Mouse (Mus musculus) heart, adult 8-10 months (tissue): Measurements from ENCODE around the gene Tirap. TPM values are rescaled to one million over a fixed set of nuclear protein-coding genes. Genes with fewer than 3 reads are reported as not detected.

Source experiments
- DNase-seq: peaks from one replicate; pipeline ENCODE4 v3.0.0; 2022; ENCODE audit warnings: low spot score
- total RNA-seq, 4 experiments: library from RNA; stranded (reverse); gene quantifications; 2 replicates each; pipeline ENCODE4 v1.2.4; 2022

The Tirap gene
- total RNA-seq, 4 experiments from 2014 or later: 5.3 to 7.9 (median 5.9) TPM

DNA sequence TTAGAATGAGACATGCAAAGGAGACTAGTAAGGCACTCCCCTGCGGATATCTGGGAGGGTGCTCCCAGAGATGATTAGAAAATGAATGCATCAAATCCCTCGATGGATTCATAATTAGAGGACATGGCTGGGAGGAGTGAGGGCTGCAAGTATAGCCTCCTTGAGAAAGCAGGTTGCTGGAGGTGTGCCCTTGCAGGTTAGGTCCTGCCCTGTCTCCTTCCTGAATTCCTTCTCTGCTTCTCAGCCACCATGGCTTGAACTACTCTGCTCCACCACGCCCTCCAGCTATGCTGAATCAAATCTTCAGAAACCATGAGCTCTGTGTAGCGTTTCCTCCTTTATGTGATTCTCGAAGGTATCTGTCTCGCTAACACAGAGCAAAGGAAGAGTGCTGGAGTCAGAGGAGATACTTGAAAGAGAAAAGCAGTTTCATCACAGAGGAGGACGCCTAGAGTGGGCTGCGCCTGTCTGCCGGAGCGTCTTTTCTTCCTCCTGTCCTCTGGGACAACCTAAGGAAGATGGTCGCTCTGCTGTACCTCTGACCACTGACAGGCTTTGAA, 7.0 kb downstream of the Tirap start:
- DNase-seq: no peak

DNA sequence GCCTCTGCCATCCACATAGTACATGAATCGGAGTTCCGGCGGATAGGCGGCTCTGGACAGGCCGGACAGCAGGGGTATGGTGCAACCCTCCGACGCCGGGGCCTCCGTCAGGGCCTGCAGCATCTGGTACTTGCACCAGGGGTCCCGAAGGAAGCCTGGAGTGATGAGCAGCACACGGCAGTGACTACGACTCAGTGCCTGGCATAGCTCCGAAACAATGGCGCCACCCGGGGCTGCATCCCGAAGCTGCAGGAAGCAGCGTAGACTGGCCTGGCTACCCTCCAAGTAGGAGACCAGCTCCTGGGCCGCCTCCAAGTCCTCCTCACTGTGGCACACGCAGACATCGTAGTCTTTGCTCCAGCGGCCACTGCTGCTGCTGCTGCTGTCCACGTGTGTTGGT, 11.4 kb downstream of the Tirap start:
- no peak for DNase-seq

DNA sequence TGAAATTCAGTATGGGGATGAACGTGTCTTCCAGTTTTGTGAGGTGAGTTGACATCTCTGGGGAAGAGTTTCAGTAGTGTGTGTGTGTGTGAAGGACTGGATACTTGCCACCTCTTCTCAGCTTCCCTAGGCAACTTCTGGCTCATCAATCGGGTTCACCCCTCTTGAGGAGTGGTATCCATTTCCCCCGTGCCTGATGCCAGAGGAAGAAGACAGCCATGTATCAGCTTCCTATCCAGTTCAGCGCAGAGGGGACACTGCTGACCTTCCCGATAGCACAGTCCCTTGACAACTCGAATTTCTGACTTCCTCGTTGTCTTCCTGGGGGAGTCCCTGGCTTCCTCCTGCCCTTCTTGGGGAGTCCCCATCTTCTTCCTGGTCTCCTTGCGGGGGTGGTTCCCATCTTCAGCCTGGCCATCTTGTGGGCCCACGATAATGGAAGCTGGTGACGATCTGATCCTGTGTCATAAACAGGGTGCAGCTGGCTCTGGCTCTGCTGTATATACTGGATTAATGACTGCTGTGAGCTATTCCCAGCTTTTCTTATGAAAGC, 12.7 kb downstream of the Tirap start:
- no peak for DNase-seq

DNA sequence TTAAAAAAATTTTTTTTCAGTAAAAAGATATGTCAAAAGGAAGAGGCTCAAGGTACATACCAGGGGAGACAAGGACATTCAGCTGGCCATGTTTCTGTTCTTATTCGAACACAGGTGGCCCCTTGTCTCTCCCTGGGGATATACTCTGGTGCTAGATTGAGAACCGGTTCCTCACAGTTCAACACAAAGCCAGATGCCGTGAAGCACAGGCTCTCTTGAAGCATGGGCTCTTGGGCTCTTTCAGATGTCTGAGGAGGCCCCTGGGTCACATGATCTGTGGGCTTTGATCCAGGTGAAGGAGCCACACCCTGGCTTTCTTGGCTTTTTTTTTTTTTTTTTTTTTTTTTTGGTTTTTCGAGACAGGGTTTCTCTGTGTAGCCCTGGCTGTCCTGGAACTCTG, 13.7 kb downstream of the Tirap start:
- DNase-seq: no peak

DNA sequence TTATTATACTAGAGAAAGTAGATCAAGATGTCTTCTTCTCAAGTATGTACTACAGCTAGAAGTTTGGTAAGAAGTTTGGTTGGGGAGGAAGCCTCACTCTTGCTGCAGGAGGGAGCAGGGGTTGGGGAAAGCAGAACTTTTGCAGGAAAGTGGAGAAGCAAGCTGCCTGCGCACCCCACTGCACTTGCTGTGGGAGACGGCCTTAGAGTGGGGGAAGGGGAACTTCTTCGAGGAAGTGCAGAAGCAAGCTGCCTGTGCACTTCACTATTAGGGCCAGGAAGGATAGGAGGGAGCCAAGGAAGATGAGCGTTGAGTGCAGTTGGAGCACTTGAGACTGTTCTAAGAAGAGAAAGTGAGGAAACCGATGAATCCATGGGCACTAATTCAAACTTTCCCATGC, 16.7 kb downstream of the Tirap start:
- DNase-seq: no peak

DNA sequence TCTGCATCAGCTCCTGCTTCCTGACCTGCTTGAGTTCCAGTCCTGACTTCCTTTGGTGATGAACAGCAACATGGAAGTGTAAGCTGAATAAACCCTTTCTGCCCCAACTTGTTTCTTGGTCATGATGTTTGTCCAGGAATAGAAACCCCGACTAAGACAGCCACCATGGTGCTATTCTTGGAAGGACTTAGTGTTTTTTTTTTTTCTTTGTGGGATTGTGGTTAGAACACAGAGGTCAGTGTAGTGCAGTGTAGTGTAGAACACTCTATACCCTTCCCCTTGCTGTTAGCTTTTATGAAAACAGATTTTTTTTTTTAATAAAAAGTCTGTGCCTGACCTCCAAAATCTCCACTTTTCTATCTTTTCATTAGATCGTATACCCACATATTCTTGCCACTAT, 17.3 kb downstream of the Tirap start:
- DNase-seq: no peak

DNA sequence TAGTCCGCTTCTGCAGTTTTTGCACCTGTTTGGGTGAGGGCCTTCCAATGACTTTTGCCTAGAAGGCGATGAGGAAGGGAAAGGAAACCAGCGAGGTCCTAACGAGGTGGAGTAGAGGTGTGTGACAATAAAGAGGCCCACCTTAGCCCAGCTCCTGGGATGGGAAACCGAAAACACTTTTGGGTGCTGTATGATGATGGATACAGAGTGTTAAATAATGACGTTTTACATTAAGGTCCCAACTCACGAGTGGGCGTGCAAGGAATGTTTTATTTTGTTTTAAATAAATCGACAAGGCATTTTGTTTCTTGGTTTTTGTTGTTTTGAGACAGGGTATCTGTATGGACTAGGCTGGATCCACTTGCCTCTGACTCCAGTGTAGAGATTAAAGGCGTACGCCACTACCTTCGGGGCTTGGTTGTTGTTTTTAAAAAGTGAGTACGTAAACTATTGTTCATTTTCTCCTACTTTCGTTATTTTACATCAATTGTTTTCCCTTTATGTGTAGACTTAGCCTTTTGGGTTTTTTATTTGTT, 23.9 kb downstream of the Tirap start:
- DNase-seq: no peak

DNA sequence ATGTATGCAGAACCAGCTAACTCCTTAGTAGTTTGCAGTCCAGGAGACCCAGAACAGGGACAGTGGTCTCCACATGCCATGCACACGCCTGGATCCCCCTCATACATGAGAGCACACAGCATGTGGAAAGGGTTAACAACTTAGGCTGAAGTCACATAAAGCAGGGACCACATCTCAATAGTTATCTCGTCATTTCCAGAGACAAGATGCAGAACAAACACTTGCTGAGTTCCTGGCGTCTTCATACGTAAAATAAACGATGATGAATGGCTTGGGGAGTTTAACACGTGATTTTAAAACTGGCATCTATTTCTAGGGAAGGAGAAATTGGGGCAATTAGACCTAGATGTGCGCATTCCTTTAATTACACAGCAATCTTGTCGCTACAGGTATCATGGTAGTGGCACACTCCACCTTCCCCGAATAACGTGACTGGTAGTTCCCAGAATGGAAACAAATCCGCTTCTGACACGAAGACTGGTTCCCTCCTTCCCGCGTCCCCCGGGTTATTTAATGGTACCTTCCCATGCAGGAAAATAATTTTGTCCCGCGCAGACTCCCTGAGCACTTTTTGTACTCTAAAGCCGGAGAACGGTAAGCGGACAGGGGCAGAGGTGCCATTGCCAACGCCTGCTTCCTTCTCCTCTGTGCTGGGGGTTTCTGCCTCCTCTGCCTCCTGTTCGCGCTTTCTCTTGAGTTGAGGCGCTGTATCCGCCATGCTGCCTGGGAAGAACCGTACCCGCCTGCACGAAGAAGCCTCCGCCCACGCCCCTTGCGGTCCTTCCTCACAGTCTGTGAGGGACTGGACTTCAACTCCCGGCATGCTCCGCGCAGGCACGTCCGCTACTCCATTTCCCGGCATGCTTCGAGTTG, 24.6 kb downstream of the Tirap start, which contains the start of gene Dcps:
TSS of gene Dcps (minus strand) at position 811 of the 873 bp plus-strand sequence.
- DNase-seq: peak; percentile 93

DNA sequence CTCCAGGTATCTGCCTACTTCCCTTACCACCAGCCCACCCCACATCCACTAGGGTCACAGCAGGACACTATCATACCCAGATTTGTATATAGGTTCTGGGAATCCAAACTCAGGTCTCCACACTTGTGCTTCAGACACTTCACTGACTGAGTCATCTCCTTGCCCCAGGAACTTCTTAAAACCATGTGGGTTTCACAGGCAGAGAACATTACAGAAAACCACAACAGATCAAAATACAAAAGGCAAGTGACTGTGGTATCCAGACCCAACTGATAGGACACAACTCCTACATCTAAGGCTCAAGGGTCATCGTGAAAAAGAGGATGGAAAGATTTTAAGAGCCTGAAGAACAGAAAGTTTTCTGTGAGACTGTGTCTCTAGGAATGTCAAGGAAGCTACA, 26.8 kb downstream of the Tirap start:
- DNase-seq: no peak

DNA sequence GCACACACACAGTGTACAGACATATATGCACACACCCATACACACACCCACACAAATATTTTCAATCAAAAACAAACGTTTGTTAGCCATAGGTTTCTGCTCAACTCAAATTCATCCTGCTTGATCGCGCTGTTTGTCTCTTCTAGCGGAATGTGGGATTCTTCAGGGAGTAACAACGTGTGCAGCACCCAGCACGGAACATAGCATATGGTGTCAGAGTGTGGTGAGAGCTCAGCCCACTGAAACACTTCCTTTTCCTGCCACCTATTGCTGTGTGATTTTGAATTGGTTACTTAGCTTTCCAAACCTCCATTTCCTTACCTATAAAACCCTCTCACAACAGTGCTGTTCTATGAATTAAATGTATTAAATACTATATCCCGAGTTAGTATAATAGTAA, 30.0 kb downstream of the Tirap start:
- no peak for DNase-seq

DNA sequence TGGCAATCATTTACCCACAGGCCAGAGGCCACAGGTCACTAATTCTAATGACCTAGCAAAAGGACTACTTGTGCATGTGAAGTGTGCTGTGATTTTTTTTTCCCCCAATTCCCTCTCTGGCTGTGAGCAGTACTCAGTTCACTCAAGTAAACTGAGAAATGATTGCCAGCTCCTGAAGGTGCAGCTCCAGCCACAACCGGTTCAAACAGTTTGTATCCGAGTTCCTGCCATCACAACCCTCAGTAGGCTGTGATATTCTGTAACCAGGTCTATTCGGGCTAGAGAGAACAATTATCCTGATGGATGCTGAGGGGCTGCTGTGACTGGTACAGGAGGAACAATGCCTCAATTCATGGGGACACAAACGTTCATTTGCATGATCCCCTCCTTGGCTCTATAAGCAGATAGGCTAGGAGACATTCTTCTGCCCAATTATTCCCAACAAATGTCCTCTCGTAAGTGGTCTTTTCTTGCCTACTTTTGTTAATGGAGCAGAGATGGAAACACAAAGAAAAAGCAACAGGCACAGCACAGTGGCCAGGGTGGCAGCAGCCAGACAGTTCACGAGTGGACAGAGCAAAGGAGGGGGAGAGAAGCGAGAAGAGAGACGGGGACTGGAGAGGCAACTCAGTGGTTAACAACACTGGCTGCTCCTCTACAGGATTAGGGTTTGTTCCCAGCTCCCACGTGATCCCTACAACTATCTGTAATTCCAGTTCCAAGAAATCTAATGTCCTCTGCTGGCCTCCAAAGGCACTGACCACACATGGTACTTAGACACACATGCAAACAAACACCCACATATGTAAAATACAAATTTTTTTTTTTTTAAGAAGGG, 33.1 kb downstream of the Tirap start:
- DNase-seq: no peak

DNA sequence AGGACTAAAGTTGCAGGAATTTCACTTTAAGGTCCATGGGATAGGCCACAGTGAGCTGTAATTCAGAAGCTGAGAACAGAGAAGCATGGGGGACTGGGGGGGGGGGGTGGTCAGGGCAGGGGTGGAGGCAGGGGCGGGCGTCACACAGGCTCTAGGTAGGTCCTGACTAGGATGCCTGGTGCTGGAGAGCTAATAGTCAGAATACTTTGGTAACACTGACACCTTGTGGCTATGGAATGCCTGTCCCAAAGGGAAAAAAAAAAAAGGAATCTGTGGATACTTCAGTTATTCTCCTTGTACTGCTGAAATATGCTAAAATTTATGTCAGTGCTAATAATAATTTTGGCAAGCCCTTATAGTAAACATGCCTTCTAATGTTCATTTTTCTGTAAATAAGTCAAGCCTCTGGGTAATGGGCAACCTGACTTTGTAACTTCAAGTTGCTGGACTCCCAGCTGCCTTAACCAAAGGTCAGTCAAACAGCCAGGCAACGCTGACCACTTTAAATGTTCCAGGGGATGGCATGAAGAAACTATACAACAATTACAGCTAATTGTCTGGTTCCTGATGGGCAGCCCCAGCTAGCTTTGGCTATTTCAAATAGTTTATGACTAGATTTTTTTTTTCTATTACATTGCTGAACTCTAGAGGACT, 33.8 kb downstream of the Tirap start:
- DNase-seq: peak; percentile 53

DNA sequence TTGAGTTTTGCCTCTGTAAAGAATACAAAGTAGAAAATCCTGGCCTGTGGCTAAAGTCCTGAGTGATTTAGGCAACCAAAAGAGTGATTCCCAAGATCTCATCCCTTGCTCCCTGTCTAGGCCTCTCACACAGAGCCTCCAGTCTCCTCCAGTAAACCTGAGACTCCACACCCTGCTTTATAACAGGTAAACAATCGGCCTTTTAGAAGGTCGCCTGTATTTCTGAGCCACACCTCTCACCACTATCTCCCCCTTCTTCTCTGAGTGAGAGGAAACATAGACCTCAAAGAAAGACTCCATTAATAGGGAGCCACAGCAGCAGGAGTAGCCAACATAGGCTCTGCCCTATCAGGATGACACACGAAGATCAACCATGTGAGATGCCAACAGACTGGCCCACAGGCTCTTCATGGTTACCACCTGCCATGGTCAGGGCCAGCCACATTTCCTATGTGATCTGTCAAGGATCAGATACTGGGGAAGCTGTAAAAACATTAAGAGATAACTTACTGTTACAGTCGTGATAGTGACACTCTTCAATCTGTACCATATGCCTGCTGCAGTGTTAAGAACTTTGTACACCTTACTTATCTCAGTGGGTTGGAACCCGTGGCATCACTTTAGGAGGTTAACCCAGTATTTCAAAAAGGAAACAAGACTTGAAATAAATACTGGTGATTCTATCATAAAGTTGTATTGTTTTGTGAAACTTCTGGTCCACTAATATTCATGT, 35.8 kb downstream of the Tirap start:
- no peak for DNase-seq

DNA sequence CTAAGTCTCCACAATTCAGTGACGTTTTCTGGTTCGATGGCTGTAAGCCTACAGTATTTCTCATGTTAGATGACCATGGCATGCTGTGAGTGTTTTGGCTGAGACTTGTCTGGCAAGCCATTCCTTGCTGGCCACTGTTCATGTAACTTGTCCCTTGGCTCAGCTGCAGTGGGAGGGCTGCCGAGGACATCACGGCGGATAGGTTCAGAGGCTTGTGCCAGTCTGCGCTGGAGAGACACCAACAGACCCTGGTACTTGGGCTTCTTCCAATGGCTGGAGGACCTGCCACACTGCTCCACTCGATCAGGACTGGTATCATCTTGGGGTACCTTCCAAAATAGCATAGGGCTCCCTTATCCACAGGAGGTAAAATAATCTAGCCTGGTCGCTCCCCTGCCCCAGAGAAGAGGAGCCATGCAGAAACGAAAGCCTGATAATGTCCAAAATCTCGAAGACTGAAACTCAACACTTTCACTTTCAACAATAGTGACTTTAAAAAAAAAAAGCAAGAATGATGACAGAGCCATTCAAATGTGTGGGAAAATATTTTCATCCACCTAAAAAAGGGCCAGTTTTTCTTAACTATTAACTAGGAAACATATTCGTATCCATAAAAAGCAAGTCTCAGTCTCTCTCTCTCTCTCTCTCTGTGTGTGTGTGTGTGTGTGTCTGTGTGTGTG, 36.9 kb downstream of the Tirap start:
- peak; percentile 81 for DNase-seq

DNA sequence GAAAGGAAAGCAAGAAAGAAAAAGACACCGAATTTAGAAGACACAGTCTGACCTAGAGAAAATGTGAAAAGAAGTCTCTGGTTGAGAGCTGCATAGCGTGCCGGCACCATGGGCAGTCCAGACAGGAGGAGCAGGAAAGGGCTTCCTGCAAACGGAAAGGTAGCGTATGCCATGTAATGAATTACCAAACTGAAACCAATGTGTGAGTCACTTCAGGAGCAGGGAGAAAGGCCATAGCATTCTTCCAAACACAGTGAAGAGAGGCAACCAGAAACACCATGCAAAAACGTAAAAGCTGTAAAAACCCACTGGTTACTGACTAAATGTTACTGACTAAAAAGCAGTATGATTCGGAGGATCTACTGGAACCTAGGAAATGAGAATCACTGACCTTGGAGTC, 38.4 kb downstream of the Tirap start:
- no peak for DNase-seq

DNA sequence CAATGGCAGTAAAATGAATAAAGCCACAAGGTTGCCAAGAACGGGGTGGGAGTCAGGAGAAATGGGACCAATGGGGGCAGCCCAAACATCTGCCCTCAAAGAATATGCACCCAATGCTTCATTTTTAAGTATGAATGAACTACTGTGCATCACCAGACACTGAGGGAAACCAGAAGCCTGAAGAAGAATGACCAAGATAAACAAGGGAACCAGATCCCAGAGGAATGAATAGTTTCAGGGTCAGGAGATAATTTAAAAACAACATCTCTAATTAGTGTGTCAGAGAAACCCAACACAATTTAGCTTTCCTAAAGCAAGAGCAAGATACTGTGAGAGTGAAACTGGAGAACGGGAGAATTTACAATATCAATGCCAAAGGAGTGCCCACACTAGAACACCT, 39.4 kb downstream of the Tirap start:
- no peak for DNase-seq

DNA sequence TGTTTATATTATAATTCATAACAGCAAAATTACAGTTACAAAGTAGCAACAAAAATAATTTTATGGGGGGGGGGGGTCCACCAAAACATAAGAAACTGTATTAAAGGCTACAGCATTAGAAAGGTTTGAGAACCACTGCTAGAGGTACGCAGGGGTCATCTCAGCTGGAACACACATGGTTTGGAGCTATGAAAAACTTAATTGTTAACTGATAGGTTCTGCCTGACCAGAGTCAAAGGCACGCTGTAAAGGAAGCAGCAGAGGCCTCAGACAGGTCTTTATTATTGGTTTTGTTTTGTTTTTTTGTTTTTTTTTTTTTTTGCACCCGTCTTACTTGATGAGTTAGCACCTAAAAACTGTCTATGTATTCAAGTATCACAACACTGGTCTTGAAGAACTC, 41.6 kb downstream of the Tirap start:
- no peak for DNase-seq

DNA sequence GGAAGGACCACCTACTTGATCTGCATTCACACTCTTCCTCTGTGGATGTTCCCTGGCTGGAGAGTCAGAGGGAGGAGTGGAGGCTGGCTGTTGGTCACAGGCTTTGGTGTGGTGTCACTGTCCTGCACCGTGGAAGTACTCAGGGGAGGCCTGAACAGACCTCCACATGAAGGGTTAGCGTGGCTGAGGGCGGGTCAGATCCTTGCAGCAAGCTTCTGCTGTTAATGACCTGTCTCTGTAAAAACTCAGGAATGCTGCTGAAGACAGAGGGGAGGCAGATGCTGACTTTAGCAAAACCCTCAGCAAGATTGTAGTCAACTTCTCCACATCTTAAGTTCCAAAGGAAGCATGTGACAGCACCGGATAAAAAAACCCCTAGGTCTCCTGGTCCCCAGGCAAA, 43.2 kb downstream of the Tirap start:
- no peak for DNase-seq

DNA sequence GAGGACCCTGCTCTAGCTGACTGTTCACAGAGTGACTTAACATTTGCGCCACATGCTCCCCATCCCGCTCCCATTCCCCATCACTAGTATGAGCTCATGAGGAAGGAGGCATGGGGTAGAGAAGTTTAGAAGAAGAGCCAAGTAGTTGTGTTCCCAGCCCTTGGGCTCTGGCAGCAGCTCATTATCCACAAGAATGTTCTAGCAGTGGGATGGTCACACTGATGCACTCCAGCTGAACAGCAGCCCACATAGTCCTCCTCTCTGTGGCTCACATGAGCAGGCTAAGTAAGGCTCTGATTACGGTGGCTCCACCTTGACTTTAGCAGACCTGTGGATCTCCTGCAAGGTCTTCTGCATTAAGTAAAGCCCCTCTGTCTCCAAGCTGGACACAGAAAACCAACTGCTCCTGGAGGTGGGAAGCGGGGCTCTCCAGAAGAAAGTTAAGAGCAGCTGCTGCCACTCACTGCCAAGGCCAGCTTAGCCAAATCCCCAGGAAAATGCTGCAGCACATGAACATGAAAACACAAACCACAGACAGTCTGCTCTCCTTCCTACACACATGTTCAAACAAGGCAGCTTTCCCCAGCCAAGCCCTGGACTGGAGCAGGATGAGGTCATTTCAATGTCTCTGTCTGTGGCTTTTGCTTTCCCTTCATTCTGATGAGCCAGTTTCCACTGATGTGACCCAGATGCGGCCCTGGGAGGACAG, 43.9 kb downstream of the Tirap start:
- peak; percentile 71 for DNase-seq
